Mouse (Mus musculus) splenic B cell, adult 2 months (primary cell): ENCODE results near the gene Ube4a.

Source experiments
- DNase-seq: peaks from one replicate; pipeline ENCODE4 v3.0.0-alpha.2; 2011; ENCODE audit warnings: low read depth, low spot score
- H3K27me3 ChIP-seq: 2 replicates; pipeline ENCODE4 v1.6.1; 2012; ENCODE audit warnings: mild to moderate bottlenecking, low read length, moderate library complexity, mixed read lengths; ENCODE audit not compliant: control insufficient read depth, poor library complexity, insufficient read depth, severe bottlenecking
- H3K36me3 ChIP-seq: 2 replicates; pipeline ENCODE4 v1.6.1; 2012; ENCODE audit warnings: mild to moderate bottlenecking, low read length, moderate library complexity, mixed read lengths; ENCODE audit not compliant: control insufficient read depth, poor library complexity, insufficient read depth, severe bottlenecking

Gene Ube4a

DNA sequence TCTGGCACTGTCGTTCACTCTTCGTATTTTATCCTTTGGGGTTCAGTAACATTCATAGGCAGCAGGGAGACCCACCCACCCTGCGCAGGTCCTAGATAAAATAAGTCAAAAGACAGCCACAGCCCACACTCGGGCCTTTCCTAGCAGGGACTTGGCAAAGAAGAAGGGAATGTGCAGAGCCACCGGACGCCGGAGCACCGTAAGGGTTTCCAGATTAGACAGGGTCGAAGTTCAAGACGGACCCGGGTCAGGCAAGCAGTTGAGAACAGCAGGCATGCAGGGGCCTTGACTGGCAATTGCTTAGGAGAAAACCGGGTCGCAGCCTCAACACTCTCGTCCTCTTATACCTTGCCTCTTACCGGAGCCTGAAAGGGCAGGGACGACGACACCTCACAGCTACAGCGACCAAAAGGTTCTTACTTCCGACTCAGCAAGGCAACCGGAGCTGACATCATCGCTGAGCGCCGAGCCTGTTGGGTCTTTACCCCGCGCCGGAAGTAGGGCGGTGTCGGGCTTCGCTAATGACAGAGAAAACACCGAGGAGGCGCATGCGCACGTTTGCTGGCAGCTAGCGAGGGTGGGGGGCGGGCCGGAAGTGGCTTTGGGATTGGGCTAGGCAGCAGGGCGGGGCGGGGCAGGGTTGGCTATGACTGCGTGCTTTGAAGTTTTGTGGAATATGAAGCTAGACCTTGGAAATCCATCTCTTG is at the start of gene Ube4a:
Gene Ube4a (minus strand): TSS at position 475 of the 707 bp plus-strand sequence.
- H3K27me3 ChIP-seq: no peaks in the 10 kb centered on the region
- no peaks in the 10 kb centered on the region for H3K36me3 ChIP-seq
- DNase-seq: peak; percentile 100

GRCm38 (mm10) chr9:45014879-45015278 is 49.5 kb upstream of the Ube4a start:
- H3K36me3 ChIP-seq: no peaks in the 10 kb centered on the region
- H3K27me3 ChIP-seq: no peaks in the 10 kb centered on the region
- DNase-seq: peak; percentile 64

GRCm38 (mm10) chr9:45011291-45011690 is 45.9 kb upstream of the Ube4a start:
- no peak for DNase-seq
- no peaks in the 10 kb centered on the region for H3K27me3 ChIP-seq
- no peaks in the 10 kb centered on the region for H3K36me3 ChIP-seq

DNA sequence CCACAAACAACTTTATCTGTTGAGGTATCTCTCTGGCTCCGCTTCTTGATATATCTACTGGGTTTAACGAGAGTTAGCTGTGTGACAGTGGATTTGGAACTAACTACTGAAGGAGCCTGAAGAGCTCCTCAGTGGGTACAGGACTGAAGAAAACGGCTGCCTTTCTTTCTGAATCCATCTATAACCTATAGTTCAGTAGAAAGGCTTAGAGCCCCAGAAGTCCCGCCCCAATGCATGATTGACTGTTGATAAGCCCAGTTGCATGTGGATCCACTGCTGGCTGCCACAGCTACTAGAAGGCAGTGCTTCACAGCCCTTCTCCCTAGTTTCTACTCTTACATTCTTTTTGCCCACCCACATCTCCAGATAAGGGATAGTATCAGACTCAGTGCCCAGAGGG is 45.1 kb upstream of the Ube4a start:
- Histone ChIP-seq H3K27me3 (no peaks in the 10 kb centered on the region), H3K36me3 (no peaks in the 10 kb centered on the region)
- no peak for DNase-seq

GRCm38 (mm10) chr9:45009180-45010078 is 44.0 kb upstream of the Ube4a start, which contains the start of gene Cd3e:
Gene Cd3e (minus strand): TSS chr9:45009627.
- DNase-seq: no peak
- Histone ChIP-seq H3K36me3 (no peaks in the 10 kb centered on the region), H3K27me3 (no peaks in the 10 kb centered on the region)

- H3K36me3 ChIP-seq: no peaks in the 10 kb centered on the region
- DNase-seq: no peak
- no peaks in the 10 kb centered on the region for H3K27me3 ChIP-seq
These were observed 42.9 kb upstream of the Ube4a start for GRCm38 (mm10) chr9:45008342-45008741.

DNA sequence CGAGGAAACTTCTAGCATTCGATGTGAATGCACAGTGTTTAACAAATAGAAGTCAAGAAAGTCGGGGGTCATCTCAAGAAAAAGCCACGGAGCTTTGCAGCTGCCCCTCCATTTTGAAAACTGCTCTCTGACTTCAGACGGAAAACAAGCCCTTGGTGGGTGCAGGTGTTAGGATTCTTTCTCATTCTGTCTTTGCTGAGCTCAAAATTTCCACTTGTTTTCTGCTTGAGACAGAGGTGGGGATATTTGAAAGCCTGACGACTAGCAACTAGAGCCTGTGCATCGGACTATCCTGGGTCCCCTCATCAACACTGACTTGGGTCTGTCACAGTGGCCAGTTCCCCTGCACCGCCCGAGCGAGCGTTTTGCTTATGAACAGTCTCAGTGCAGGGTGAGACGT is 42.0 kb upstream of the Ube4a start:
- no peak for DNase-seq
- Histone ChIP-seq H3K36me3 (no peaks in the 10 kb centered on the region), H3K27me3 (no peaks in the 10 kb centered on the region)

DNA sequence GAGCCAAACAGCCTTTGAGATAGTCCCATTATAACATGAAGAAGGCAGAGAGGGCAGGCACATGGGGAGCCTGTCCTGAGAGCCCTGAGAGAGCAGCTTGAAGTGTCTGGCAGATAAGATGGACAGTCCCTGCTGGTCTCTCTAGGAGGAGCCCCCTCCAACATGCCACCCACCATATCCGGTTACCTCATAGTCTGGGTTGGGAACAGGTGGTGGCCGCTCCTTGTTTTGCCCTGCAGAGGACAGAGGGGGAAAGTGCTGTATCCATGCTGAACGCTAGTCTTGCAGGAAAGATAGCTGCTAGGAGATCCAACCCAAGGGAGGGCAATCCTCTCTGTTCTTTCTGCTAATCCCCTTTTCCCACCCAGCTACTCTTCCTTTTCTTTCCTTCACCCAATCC is 34.8 kb upstream of the Ube4a start:
- H3K36me3 ChIP-seq: no peaks in the 10 kb centered on the region
- no peaks in the 10 kb centered on the region for H3K27me3 ChIP-seq
- no peak for DNase-seq

DNA sequence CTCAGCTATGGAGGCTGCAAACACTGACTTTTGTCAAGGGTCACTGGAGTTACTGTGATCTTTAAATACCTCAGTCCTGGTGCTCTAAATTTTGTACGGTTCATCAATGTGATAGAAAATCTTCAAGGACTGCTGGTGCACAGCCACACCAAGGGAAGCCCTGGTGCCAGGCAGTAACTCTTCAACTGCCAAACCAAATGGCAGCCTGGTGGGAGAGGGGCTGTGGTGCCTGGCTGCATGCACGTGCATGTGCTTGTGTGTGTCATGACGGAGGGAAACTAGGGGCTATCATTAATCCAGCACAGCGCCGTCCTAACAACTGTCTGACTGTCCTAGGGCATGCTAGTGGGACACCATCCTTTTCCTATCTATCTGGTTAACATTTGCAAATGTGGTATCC is 34.4 kb upstream of the Ube4a start:
- DNase-seq: no peak
- H3K27me3 ChIP-seq: no peaks in the 10 kb centered on the region
- H3K36me3 ChIP-seq: no peaks in the 10 kb centered on the region

DNA sequence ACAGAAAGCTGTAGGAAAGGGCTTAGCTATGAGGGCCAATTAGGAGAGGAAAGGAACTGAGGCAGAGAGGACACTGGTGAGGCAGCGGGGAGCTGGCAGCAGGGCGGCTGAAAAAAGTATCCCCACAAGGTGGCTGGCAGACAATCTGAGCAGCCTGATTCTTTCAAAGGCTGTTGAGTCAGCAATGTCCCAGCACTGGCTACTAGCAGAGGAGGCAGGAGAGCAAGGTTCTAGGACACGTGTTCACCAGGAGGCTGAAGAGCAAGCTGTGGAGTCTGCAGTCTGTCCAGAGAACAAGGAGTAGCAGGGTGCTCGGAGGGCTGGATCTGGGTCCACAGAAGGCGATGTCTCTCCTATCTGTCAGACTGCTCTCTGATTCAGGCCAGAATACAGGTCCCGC is 33.8 kb upstream of the Ube4a start:
- DNase-seq: no peak
- H3K27me3 ChIP-seq: no peaks in the 10 kb centered on the region
- no peaks in the 10 kb centered on the region for H3K36me3 ChIP-seq

DNA sequence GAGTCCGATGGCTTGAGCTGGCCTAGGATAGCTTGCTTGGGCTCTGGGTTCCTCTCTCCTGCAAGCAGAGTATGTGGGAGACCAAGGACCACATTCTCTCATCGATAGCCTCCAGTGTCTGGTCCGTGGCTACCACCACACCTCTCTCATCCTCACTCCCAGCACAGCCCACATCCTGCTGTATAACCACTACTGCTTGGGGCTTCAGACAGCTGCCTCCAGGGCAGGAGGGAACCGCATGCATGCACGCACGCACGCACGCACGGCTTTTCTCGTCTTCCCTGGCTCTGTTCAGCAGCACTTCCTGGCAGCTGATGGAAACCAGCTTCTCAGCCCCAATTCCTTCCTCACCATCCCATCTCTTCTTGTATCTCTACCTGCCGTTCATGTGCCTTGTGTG is 32.7 kb upstream of the Ube4a start:
- no peak for DNase-seq
- Histone ChIP-seq H3K27me3 (no peaks in the 10 kb centered on the region), H3K36me3 (no peaks in the 10 kb centered on the region)

- Histone ChIP-seq H3K36me3 (no peaks in the 10 kb centered on the region), H3K27me3 (no peaks in the 10 kb centered on the region)
- no peak for DNase-seq
These were observed 31.2 kb upstream of the Ube4a start for GRCm38 (mm10) chr9:44996590-44996989.

GRCm38 (mm10) chr9:44994962-44995361 is 29.6 kb upstream of the Ube4a start:
- no peaks in the 10 kb centered on the region for H3K36me3 ChIP-seq

GRCm38 (mm10) chr9:44993268-44993667 is 27.9 kb upstream of the Ube4a start:
- no peaks in the 10 kb centered on the region for H3K36me3 ChIP-seq
- no peak for DNase-seq
- no peaks in the 10 kb centered on the region for H3K27me3 ChIP-seq

More at GRCm38 (mm10) chr9:44994962-44995361, 29.6 kb upstream of the Ube4a start:
- DNase-seq: no peak
- H3K27me3 ChIP-seq: no peaks in the 10 kb centered on the region

DNA sequence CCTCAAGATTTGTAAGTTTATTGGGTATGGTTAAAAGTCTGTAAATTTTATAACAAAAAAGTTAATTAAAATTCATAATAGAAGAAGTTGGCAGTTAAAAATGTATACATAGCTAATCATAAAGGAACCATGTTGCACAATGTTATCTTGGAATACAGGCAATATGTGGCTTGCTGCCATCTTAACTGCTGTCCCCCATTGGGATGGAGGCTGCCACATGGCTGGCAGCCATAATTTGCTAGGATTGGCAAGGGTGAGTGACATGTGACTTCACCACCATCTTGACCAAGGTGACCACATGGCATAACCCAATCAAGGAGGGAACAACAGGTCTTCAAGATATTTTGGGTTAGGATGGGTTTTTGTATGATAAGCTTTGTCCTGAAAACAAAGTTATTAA is 26.9 kb upstream of the Ube4a start:
- DNase-seq: no peak
- no peaks in the 10 kb centered on the region for H3K36me3 ChIP-seq
- no peaks in the 10 kb centered on the region for H3K27me3 ChIP-seq
